Mouse (Mus musculus): ENCODE results near the gene Ccdc17. TPM values are rescaled to one million over a fixed set of nuclear protein-coding genes. Genes with fewer than 3 reads are reported as not detected.
A peak's percentile ranks its signal among the peaks of the same experiment; 100 is the strongest.

Gene Ccdc17
- total and polyA plus RNA-seq, 3 experiments: 2.5 to 4.0 (median 2.9) TPM

- Histone ChIP-seq H3K4me3 (replicated peaks in 1 of 3; ENCODE audit: low read depth in 2 of 3, low read length in 2 of 3, poor library complexity in 1 of 3) (peak within 1 kb of the TSS; percentile 68 to 99 (median 93)), H3K9me3 (replicated peaks; ENCODE audit: low read length) (no peaks in the 10 kb centered on the region), H3K79me2 (replicated peaks; ENCODE audit: control insufficient read depth, extremely low read depth, insufficient read depth, poor library complexity, severe bottlenecking) (peaks cover 29% of the 10 kb centered on the region), H3K4me1 (ENCODE audit: control insufficient read depth in 1 of 2, insufficient read depth in 2 of 2) (peaks cover 0 to 12% of the 10 kb centered on the region in 2 experiments; a peak in 1 of 4 replicates), H3K27ac (ENCODE audit: insufficient read depth, low read depth) (peak within 1 kb of the TSS; percentile 81), H3K36me3 (replicated peaks in 1 of 2; ENCODE audit: control insufficient read depth in 1 of 2, insufficient read depth in 1 of 2, low read length in 1 of 2) (peaks cover 16 to 34% of the 10 kb centered on the region in 2 experiments), H3K9ac (ENCODE audit: insufficient read depth, low read depth) (peak within 1 kb of the TSS; percentile 90), H3K27me3 (replicated peaks) (no peaks in the 10 kb centered on the region), H3K4me2 (ENCODE audit: insufficient read depth, low read depth, poor library complexity, severe bottlenecking) (peak within 1 kb of the TSS; percentile 93)
- TF ChIP-seq POLR2AphosphoS2 (IDR thresholded peaks at IDR 0.05; ENCODE audit: low read depth, low read length) (no peak; the same call in 1 of the 2 replicates), ZC3H11A (IDR thresholded peaks at IDR 0.05; ENCODE audit: low read depth, low read length) (no peak), E2F4 (IDR thresholded peaks at IDR 0.05; ENCODE audit: insufficient replicate concordance, low read depth, low read length) (peak; percentile 77; the same call in 1 of the 2 replicates), GABPA (IDR thresholded peaks at IDR 0.05; ENCODE audit: insufficient replicate concordance, low read depth, low read length) (no peak; the same call in 1 of the 2 replicates), ETS1 (conservative IDR thresholded peaks at IDR 0.05; ENCODE audit: low read depth, low read length) (no peak; the same call in 1 of the 2 replicates), NRF1 (IDR thresholded peaks at IDR 0.05; ENCODE audit: low read depth, low read length) (peak; percentile 43; the same call in 1 of the 2 replicates), POLR2A (IDR thresholded peaks at IDR 0.05; ENCODE audit: low read depth, low read length) (peak; percentile 82), MAFK (IDR thresholded peaks at IDR 0.05; ENCODE audit: insufficient replicate concordance, low read length) (no peak), ZNF384 (IDR thresholded peaks at IDR 0.05; ENCODE audit: low read depth, low read length) (peak; percentile 26; the same call in 1 of the 2 replicates), SIN3A (IDR thresholded peaks at IDR 0.05; ENCODE audit: low read length) (peak; percentile 97), ZMIZ1 (IDR thresholded peaks at IDR 0.05; ENCODE audit: low read depth, low read length) (no peak), BHLHE40 (IDR thresholded peaks at IDR 0.05; ENCODE audit: low read depth, low read length) (peak; percentile 27; the same call in 1 of the 2 replicates), IRF4 (IDR thresholded peaks at IDR 0.05; ENCODE audit: low read depth, low read length) (peak; percentile 73), TBP (conservative IDR thresholded peaks at IDR 0.05; ENCODE audit: low read depth, low read length) (peak; percentile 83), MEF2A (IDR thresholded peaks at IDR 0.05; ENCODE audit: borderline replicate concordance, low read depth, low read length) (peak; percentile 65; the same call in 1 of the 2 replicates), CHD2 (IDR thresholded peaks at IDR 0.05; ENCODE audit: low read length) (peak; percentile 50; the same call in 1 of the 2 replicates), TCF12 (IDR thresholded peaks at IDR 0.05; ENCODE audit: low read depth, low read length) (peak; percentile 75), MAX (IDR thresholded peaks at IDR 0.05; ENCODE audit: low read length) (peak; percentile 57; the same call in 1 of the 2 replicates), PAX5 (IDR thresholded peaks at IDR 0.05; ENCODE audit: low read length) (no peak), MYC (IDR thresholded peaks at IDR 0.05; ENCODE audit: low read depth, low read length) (peak; percentile 81; the same call in 1 of the 2 replicates), ELF1 (IDR thresholded peaks at IDR 0.05; ENCODE audit: low read depth, low read length) (peak; percentile 93), HCFC1 (IDR thresholded peaks at IDR 0.05; ENCODE audit: low read depth, low read length) (peak; percentile 92), JUND (conservative IDR thresholded peaks at IDR 0.05; ENCODE audit: low read depth, low read length) (peak; percentile 21; the same call in 1 of the 2 replicates), MAZ (IDR thresholded peaks at IDR 0.05; ENCODE audit: low read depth, low read length) (peak; percentile 99), NELFE (IDR thresholded peaks at IDR 0.05; ENCODE audit: low read depth, low read length) (peak; percentile 70; the same call in 1 of the 2 replicates), USF1 (IDR thresholded peaks at IDR 0.05; ENCODE audit: low read depth, low read length) (no peak), KAT2A (IDR thresholded peaks at IDR 0.05; ENCODE audit: insufficient replicate concordance, low read length) (peak; percentile 86; the same call in 1 of the 2 replicates), MXI1 (IDR thresholded peaks at IDR 0.05; ENCODE audit: low read depth, low read length) (peak; percentile 90), CHD1 (IDR thresholded peaks at IDR 0.05; ENCODE audit: low read depth, low read length) (peak; percentile 13; the same call in 1 of the 2 replicates)
- in situ Hi-C loops (cut with MboI; ENCODE audit: low pct_ligation_motif_present, low pct_unique_long_range_greater_than_20kb, low sequenced_read_pairs): no loop called here
- dilution Hi-C loops (cut with MboI; ENCODE audit: extremely low pct_ligation_motif_present, extremely low pct_unique_long_range_greater_than_20kb, low sequenced_read_pairs): no loop called here
- peak; percentile 87 for DNase-seq (ENCODE audit: extremely low read depth)
These were observed 40.8 kb upstream of the Ccdc17 start, which contains the start of gene Tmem69 for GRCm38 (mm10) chr4:116555413-116556300. Tmem69 (minus strand) TSS chr4:116555936.
